Mouse (Mus musculus) liver, embryonic 14.5 days (tissue): ENCODE measurements around the gene Eif2b2. TPM values are rescaled to one million over a fixed set of nuclear protein-coding genes. Genes with fewer than 3 reads are reported as not detected.
A peak's percentile ranks its signal among the peaks of the same experiment; 100 is the strongest.

Experiments
- ATAC-seq: fragments of 200-750 bp; cut with Nextera tagmentation; 2 replicates; pipeline ENCODE4 v1.8.0; 2017; ENCODE audit warnings: moderate number of reproducible peaks, mild to moderate bottlenecking, moderate library complexity; ENCODE audit not compliant: insufficient read depth
- DNase-seq, 3 experiments: peaks; one replicate each; pipeline ENCODE4 v3.0.0-alpha.2; 2012 to 2013; ENCODE audit warnings: low read depth in 3 of 3, low spot score in 3 of 3
- H3K27ac ChIP-seq: fragments of 300-500 bp; sonication (generic); 2 replicates; pipeline ENCODE4 v1.5.1; 2014; ENCODE audit warnings: moderate library complexity, mild to moderate bottlenecking, control low read depth, inconsistent platforms
- H3K27me3 ChIP-seq: fragments of 300-500 bp; sonication (generic); 2 replicates; pipeline ENCODE4 v1.6.1; 2014; ENCODE audit warnings: mild to moderate bottlenecking, low read length, moderate library complexity; ENCODE audit not compliant: control insufficient read depth, insufficient read depth
- H3K36me3 ChIP-seq: fragments of 300-500 bp; sonication (generic); replicated peaks from 2 replicates; pipeline ENCODE4 v1.6.1; 2014; ENCODE audit warnings: low read depth; ENCODE audit not compliant: control insufficient read depth, insufficient read depth
- H3K4me1 ChIP-seq, 2 experiments: fragments of 200-500 bp in 1 of 2; fragments of 300-500 bp in 1 of 2; sonication (generic) in 1 of 2; replicated peaks; 2 replicates each; pipeline ENCODE4 v1.6.1; 2012 to 2014; ENCODE audit warnings: antibody characterized with exemption in 1 of 2, inconsistent platforms in 1 of 2, low read length in 1 of 2; ENCODE audit not compliant: control insufficient read depth in 2 of 2, insufficient read depth in 2 of 2
- H3K4me2 ChIP-seq: fragments of 300-500 bp; sonication (generic); 2 replicates; pipeline ENCODE4 v1.6.1; 2014; ENCODE audit warnings: low read depth, mild to moderate bottlenecking, control low read depth, moderate library complexity
- H3K4me3 ChIP-seq, 2 experiments: fragments of 200-500 bp in 1 of 2; fragments of 300-500 bp in 1 of 2; sonication (generic) in 1 of 2; 2 replicates each; pipeline ENCODE4 v1.5.1; 2012 to 2014; ENCODE audit warnings: low read depth in 2 of 2, low read length in 2 of 2, mild to moderate bottlenecking in 2 of 2, control low read depth in 1 of 2, inconsistent platforms in 1 of 2, moderate library complexity in 1 of 2; ENCODE audit not compliant: insufficient read depth in 1 of 2
- H3K9ac ChIP-seq: fragments of 300-500 bp; sonication (generic); replicated peaks from 2 replicates; pipeline ENCODE4 v1.6.1; 2014; ENCODE audit warnings: mild to moderate bottlenecking, control low read depth, moderate library complexity
- H3K9me3 ChIP-seq: fragments of 300-500 bp; sonication (generic); 2 replicates; pipeline ENCODE4 v1.6.1; 2016; ENCODE audit warnings: low read length, mixed read lengths; ENCODE audit not compliant: control insufficient read depth
- CTCF ChIP-seq: IDR thresholded peaks from 2 replicates; pipeline ENCODE4 v1.5.1; 2016; ENCODE audit warnings: antibody characterized with exemption, low read depth, control low read depth
- EP300 ChIP-seq: IDR thresholded peaks from 2 replicates; pipeline ENCODE4 v1.6.1; 2016; ENCODE audit warnings: antibody characterized with exemption, low read depth
- WGBS: fragments of 180-500 bp; shearing (Covaris S2); extraction: QIAGEN DNeasy Blood & Tissue Kit; methylation state at CpG from one replicate; pipeline ENCODE4 v1.1.7; 2014; ENCODE audit not compliant: insufficient replicate concordance; 5-methylcytosine and 5-hydroxymethylcytosine counted together
- polyA plus RNA-seq, 2 experiments: library from polyadenylated mRNA; depleted of rRNA in 1 of 2; stranded (reverse) in 1 of 2; unstranded in 1 of 2; fragments of >200 nt; fragmentation: Nextera tagmentation in 1 of 2; extraction: Ambion mirVana in 1 of 2; gene quantifications; 2 replicates each; pipeline versions ENCODE4 v1.2.1 to v1.2.3; 2012 to 2014

Gene Eif2b2
- polyA plus RNA-seq, 2 experiments, result 39.9 to 47.8 TPM

DNA sequence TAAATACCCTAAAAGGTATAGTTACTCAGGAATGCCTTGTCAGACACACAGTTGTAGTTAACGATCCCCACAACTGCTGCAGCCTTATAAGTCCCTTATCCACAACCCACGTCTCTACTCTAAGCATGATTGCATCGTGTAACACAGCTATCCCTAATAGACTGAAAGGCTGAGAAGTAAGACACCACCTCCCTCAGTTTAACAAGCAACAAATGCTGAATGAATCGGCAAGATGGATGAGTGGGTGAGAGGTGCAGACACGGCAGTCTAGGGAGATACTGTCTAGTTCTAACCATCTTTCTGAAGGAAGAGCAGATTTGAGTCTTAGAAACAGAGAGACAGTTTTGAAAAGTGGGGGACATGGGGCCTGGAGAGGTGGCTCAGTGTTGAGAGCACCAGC, 43.9 kb downstream of the Eif2b2 start:
- 55% methylated on average over 5 of the region's 5 CpGs for WGBS
- no peak overlapping the region for H3K9ac ChIP-seq
- ATAC-seq, result no peak
- H3K27ac ChIP-seq, result no peak overlapping the region
- no peak overlapping the region for H3K4me2 ChIP-seq
- TF ChIP-seq EP300 (no peak), CTCF (no peak)
- H3K9me3 ChIP-seq, result no peaks in the 10 kb centered on the region
- H3K27me3 ChIP-seq, result no peaks in the 10 kb centered on the region
- no peak for DNase-seq
- H3K4me3 ChIP-seq, result no peak overlapping the region
- no peaks in the 10 kb centered on the region for H3K36me3 ChIP-seq
- no peaks in the 10 kb centered on the region for H3K4me1 ChIP-seq

- TF ChIP-seq CTCF (no peak), EP300 (no peak)
- H3K9ac ChIP-seq, result no peak overlapping the region
- no peaks in the 10 kb centered on the region for H3K4me1 ChIP-seq
- H3K9me3 ChIP-seq, result no peaks in the 10 kb centered on the region
- no peak overlapping the region for H3K4me3 ChIP-seq
- no peak for ATAC-seq
- no peaks in the 10 kb centered on the region for H3K27me3 ChIP-seq
- H3K4me2 ChIP-seq, result no peak overlapping the region
- whole genome bisulfite sequencing, result 84% methylated on average over 8 of the region's 8 CpGs
- no peaks in the 10 kb centered on the region; the same call in 1 of the 2 replicates for H3K36me3 ChIP-seq
- DNase-seq, result no peak
- H3K27ac ChIP-seq, result no peak overlapping the region
Measured at GRCm38 (mm10) chr12:85264531-85264930, 45.2 kb downstream of the Eif2b2 start.

- H3K9me3 ChIP-seq, result no peaks in the 10 kb centered on the region
- no peak overlapping the region for H3K4me3 ChIP-seq
- no peak overlapping the region for H3K27ac ChIP-seq
- TF ChIP-seq EP300, result no peak
- no peak for TF ChIP-seq CTCF
- 0 out of 4 replicates have a peak, but pooled peaks cover 0 to 2% of the 10 kb centered on the region in 2 experiments for H3K4me1 ChIP-seq
- DNase-seq, result no peak
- H3K4me2 ChIP-seq, result no peak overlapping the region
- ATAC-seq, result no peak
- 71% methylated on average over 7 of the region's 7 CpGs for WGBS
- H3K9ac ChIP-seq, result no peak overlapping the region
- no peaks in the 10 kb centered on the region for H3K27me3 ChIP-seq
- H3K36me3 ChIP-seq, result no peaks in the 10 kb centered on the region; the same call in 1 of the 2 replicates
Measured at GRCm38 (mm10) chr12:85264940-85265339, 45.7 kb downstream of the Eif2b2 start.

DNA sequence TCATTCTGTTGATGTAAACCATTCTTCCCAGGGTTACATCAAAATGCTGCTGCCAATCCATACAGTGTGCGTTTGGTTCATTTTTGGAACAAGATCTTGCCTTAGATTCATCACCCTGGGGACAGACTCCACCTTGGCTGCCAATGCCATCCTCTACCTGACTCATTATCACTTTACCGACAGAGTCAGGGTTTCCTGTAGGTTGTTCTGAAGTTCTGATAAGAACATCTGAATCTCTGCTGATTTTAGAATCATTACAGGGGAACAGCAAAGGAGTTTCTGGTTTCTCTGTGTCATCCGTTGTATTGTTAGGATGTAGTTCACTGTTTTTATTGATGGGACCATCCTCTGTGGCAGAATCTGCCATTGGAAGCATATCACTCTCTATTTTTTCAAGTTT, 47.0 kb downstream of the Eif2b2 start:
- TF ChIP-seq EP300 (no peak), CTCF (no peak)
- no peak overlapping the region for H3K27ac ChIP-seq

GRCm38 (mm10) chr12:85269821-85270220, 50.5 kb downstream of the Eif2b2 start:
- Histone ChIP-seq H3K4me3 (peak overlapping the region; percentile 72 to 85), H3K4me2 (peak overlapping the region; percentile 83), H3K4me1 (peaks cover 9 to 10% of the 10 kb centered on the region in 2 experiments; a peak in 3 of 4 replicates), H3K27me3 (no peaks in the 10 kb centered on the region), H3K27ac (no peak overlapping the region; the same call in 1 of the 2 replicates), H3K36me3 (peaks cover under 1% of the 10 kb centered on the region), H3K9me3 (no peaks in the 10 kb centered on the region), H3K9ac (peak overlapping the region; percentile 65)
- WGBS, result 50% methylated on average over 3 of the region's 3 CpGs
- no peak for DNase-seq
- TF ChIP-seq EP300 (no peak), CTCF (no peak)
- no peak for ATAC-seq

More for the DNA sequence above, 47.0 kb downstream of the Eif2b2 start:
- Histone ChIP-seq H3K4me1 (peaks cover 2 to 4% of the 10 kb centered on the region in 2 experiments; a peak in 2 of 4 replicates), H3K4me3 (no peak overlapping the region), H3K9ac (no peak overlapping the region), H3K27me3 (no peaks in the 10 kb centered on the region), H3K36me3 (no peaks in the 10 kb centered on the region; the same call in 1 of the 2 replicates), H3K9me3 (no peaks in the 10 kb centered on the region), H3K4me2 (no peak overlapping the region)
- WGBS, result 68% methylated on average over 3 of the region's 3 CpGs
- no peak for ATAC-seq
- DNase-seq, result no peak
